Mouse (Mus musculus) fat pad, adult 2 months (tissue): Measurements from ENCODE around the gene Ak1.

Source experiments
- DNase-seq: peaks from one replicate; pipeline ENCODE4 v3.0.0-alpha.2; 2011; ENCODE audit warnings: low read depth, low spot score; ENCODE audit errors: extremely low read depth

The Ak1 gene

GRCm38 (mm10) chr2:32621517-32621859, at the start of gene Ak1:
Gene Ak1 (plus strand): TSS chr2:32621758.
- no peak for DNase-seq

GRCm38 (mm10) chr2:32572196-32572595, 49.4 kb upstream of the Ak1 start:
- DNase-seq: no peak

- DNase-seq: no peak
Observed at GRCm38 (mm10) chr2:32574497-32574896, 47.1 kb upstream of the Ak1 start, which contains the start of gene Pip5kl1. Gene Pip5kl1 (plus strand): TSS chr2:32574797.

- no peak for DNase-seq
Observed at GRCm38 (mm10) chr2:32574901-32575585, 46.5 kb upstream of the Ak1 start.

GRCm38 (mm10) chr2:32575586-32576160, 45.9 kb upstream of the Ak1 start, which contains the start of gene 9430097D07Rik:
Gene 9430097D07Rik (minus strand): TSS chr2:32575684.
- DNase-seq: no peak

- DNase-seq: no peak
Observed at GRCm38 (mm10) chr2:32576532-32576931, 45.0 kb upstream of the Ak1 start.

GRCm38 (mm10) chr2:32578146-32579046, 43.2 kb upstream of the Ak1 start:
- no peak for DNase-seq

GRCm38 (mm10) chr2:32581450-32582095, 40.0 kb upstream of the Ak1 start:
- DNase-seq: no peak

- no peak for DNase-seq
Observed at GRCm38 (mm10) chr2:32582830-32583799, 38.4 kb upstream of the Ak1 start.

- DNase-seq: no peak
Observed at GRCm38 (mm10) chr2:32585149-32585714, 36.3 kb upstream of the Ak1 start.

GRCm38 (mm10) chr2:32586871-32587351, 34.6 kb upstream of the Ak1 start, which contains the start of gene St6galnac4:
Gene St6galnac4 (plus strand): TSS chr2:32587095.
- DNase-seq: no peak

- DNase-seq: no peak
Observed at GRCm38 (mm10) chr2:32587731-32588321, 33.7 kb upstream of the Ak1 start.

- DNase-seq: no peak
Observed at GRCm38 (mm10) chr2:32589213-32589795, 32.3 kb upstream of the Ak1 start.

GRCm38 (mm10) chr2:32590224-32590623, 31.3 kb upstream of the Ak1 start:
- no peak for DNase-seq

- DNase-seq: no peak
Observed at GRCm38 (mm10) chr2:32591249-32591648, 30.3 kb upstream of the Ak1 start.

- no peak for DNase-seq
Observed at GRCm38 (mm10) chr2:32596725-32597124, 24.8 kb upstream of the Ak1 start.

GRCm38 (mm10) chr2:32597248-32597647, 24.3 kb upstream of the Ak1 start:
- no peak for DNase-seq

- DNase-seq: no peak
Observed at GRCm38 (mm10) chr2:32597699-32598098, 23.9 kb upstream of the Ak1 start.

GRCm38 (mm10) chr2:32598506-32598905, 23.1 kb upstream of the Ak1 start:
- DNase-seq: no peak
